Mouse (Mus musculus): ENCODE results near the gene Iqcb1. TPM values are rescaled to one million over a fixed set of nuclear protein-coding genes. Genes with fewer than 3 reads are reported as not detected.

Iqcb1 gene
- polyA plus RNA-seq, 1 experiment from 2014 or later, result 85.8 TPM

GRCm38 (mm10) chr16:36808616-36809015 is 19.6 kb upstream of the Iqcb1 start:
- H3K27ac ChIP-seq (replicated peaks; ENCODE audit: low read depth, low read length), result no peak overlapping the region
- H3K4me2 ChIP-seq (ENCODE audit: low read depth, severe bottlenecking), result no peak overlapping the region
- ATAC-seq (ENCODE audit: insufficient number of reproducible peaks, low FRiP score, low TSS enrichment, low read depth), result no peak
- H3K27me3 ChIP-seq (ENCODE audit: control insufficient read depth, insufficient read depth, low read length), result no peaks in the 10 kb centered on the region
- no peaks in the 10 kb centered on the region for H3K4me1 ChIP-seq (ENCODE audit: control insufficient read depth, insufficient read depth, low read length)
- 88% methylated on average over 3 of the region's 3 CpGs for WGBS
- no peaks in the 10 kb centered on the region for H3K9me3 ChIP-seq (ENCODE audit: control insufficient read depth, low read length)
- no peak overlapping the region for H3K9ac ChIP-seq (ENCODE audit: low read length)
- no peaks in the 10 kb centered on the region for H3K36me3 ChIP-seq (ENCODE audit: control insufficient read depth, insufficient read depth, low read length)
- no peak overlapping the region for H3K4me3 ChIP-seq (ENCODE audit: low read depth, low read length)
- no peak for DNase-seq (ENCODE audit: low spot score)

GRCm38 (mm10) chr16:36813680-36814079 is 14.5 kb upstream of the Iqcb1 start:
- Histone ChIP-seq H3K4me1 (ENCODE audit: control insufficient read depth, insufficient read depth, low read length) (no peaks in the 10 kb centered on the region), H3K36me3 (ENCODE audit: control insufficient read depth, insufficient read depth, low read length) (no peaks in the 10 kb centered on the region), H3K9ac (ENCODE audit: low read length) (no peak overlapping the region), H3K9me3 (ENCODE audit: control insufficient read depth, low read length) (no peaks in the 10 kb centered on the region), H3K4me2 (ENCODE audit: low read depth, severe bottlenecking) (no peak overlapping the region), H3K27ac (replicated peaks; ENCODE audit: low read depth, low read length) (no peak overlapping the region), H3K27me3 (ENCODE audit: control insufficient read depth, insufficient read depth, low read length) (no peaks in the 10 kb centered on the region), H3K4me3 (ENCODE audit: low read depth, low read length) (no peak overlapping the region)
- DNase-seq (ENCODE audit: low spot score) (no peak), ATAC-seq (ENCODE audit: insufficient number of reproducible peaks, low FRiP score, low TSS enrichment, low read depth) (no peak)
- WGBS, result 63% methylated on average over 3 of the region's 3 CpGs

- no peaks in the 10 kb centered on the region for H3K4me1 ChIP-seq (ENCODE audit: control insufficient read depth, insufficient read depth, low read length)
- H3K4me2 ChIP-seq (ENCODE audit: low read depth, severe bottlenecking), result no peak overlapping the region
- peak; percentile 9; the same call in 1 of the 2 replicates for ATAC-seq (ENCODE audit: insufficient number of reproducible peaks, low FRiP score, low TSS enrichment, low read depth)
- no peak for DNase-seq (ENCODE audit: low spot score)
- H3K27me3 ChIP-seq (ENCODE audit: control insufficient read depth, insufficient read depth, low read length), result no peaks in the 10 kb centered on the region
- H3K4me3 ChIP-seq (ENCODE audit: low read depth, low read length), result no peak overlapping the region
- no peaks in the 10 kb centered on the region for H3K36me3 ChIP-seq (ENCODE audit: control insufficient read depth, insufficient read depth, low read length)
- no peak overlapping the region for H3K27ac ChIP-seq (replicated peaks; ENCODE audit: low read depth, low read length)
- no peak overlapping the region for H3K9ac ChIP-seq (ENCODE audit: low read length)
- no peaks in the 10 kb centered on the region for H3K9me3 ChIP-seq (ENCODE audit: control insufficient read depth, low read length)
Observed at GRCm38 (mm10) chr16:36816916-36817315, 11.3 kb upstream of the Iqcb1 start.

GRCm38 (mm10) chr16:36817321-36817926 is 10.8 kb upstream of the Iqcb1 start:
- ATAC-seq (ENCODE audit: insufficient number of reproducible peaks, low FRiP score, low TSS enrichment, low read depth) (peak; percentile 77; the same call in 1 of the 2 replicates), DNase-seq (ENCODE audit: low spot score) (peak; percentile 70)
- H3K9ac ChIP-seq (ENCODE audit: low read length), result no peak overlapping the region
- no peak overlapping the region for H3K27ac ChIP-seq (replicated peaks; ENCODE audit: low read depth, low read length)
- no peak overlapping the region for H3K4me2 ChIP-seq (ENCODE audit: low read depth, severe bottlenecking)
- no peaks in the 10 kb centered on the region for H3K36me3 ChIP-seq (ENCODE audit: control insufficient read depth, insufficient read depth, low read length)
- 20% methylated on average over 7 of the region's 7 CpGs for WGBS
- no peaks in the 10 kb centered on the region for H3K4me1 ChIP-seq (ENCODE audit: control insufficient read depth, insufficient read depth, low read length)
- no peaks in the 10 kb centered on the region for H3K27me3 ChIP-seq (ENCODE audit: control insufficient read depth, insufficient read depth, low read length)
- no peak overlapping the region for H3K4me3 ChIP-seq (ENCODE audit: low read depth, low read length)
- no peaks in the 10 kb centered on the region for H3K9me3 ChIP-seq (ENCODE audit: control insufficient read depth, low read length)

- Histone ChIP-seq H3K4me2 (ENCODE audit: low read depth, severe bottlenecking) (no peak overlapping the region), H3K9ac (ENCODE audit: low read length) (no peak overlapping the region), H3K27me3 (ENCODE audit: control insufficient read depth, insufficient read depth, low read length) (no peaks in the 10 kb centered on the region), H3K36me3 (ENCODE audit: control insufficient read depth, insufficient read depth, low read length) (no peaks in the 10 kb centered on the region), H3K9me3 (ENCODE audit: control insufficient read depth, low read length) (no peaks in the 10 kb centered on the region), H3K27ac (replicated peaks; ENCODE audit: low read depth, low read length) (no peak overlapping the region), H3K4me1 (ENCODE audit: control insufficient read depth, insufficient read depth, low read length) (no peaks in the 10 kb centered on the region), H3K4me3 (ENCODE audit: low read depth, low read length) (no peak overlapping the region)
- DNase-seq (ENCODE audit: low spot score) (no peak), ATAC-seq (ENCODE audit: insufficient number of reproducible peaks, low FRiP score, low TSS enrichment, low read depth) (no peak)
- 89% methylated on average over 6 of the region's 6 CpGs for WGBS
Observed at GRCm38 (mm10) chr16:36820016-36820415, 8.2 kb upstream of the Iqcb1 start.

- DNase-seq (ENCODE audit: low spot score) (no peak), ATAC-seq (ENCODE audit: insufficient number of reproducible peaks, low FRiP score, low TSS enrichment, low read depth) (no peak)
- Histone ChIP-seq H3K9ac (ENCODE audit: low read length) (no peak overlapping the region), H3K27me3 (ENCODE audit: control insufficient read depth, insufficient read depth, low read length) (no peaks in the 10 kb centered on the region), H3K27ac (replicated peaks; ENCODE audit: low read depth, low read length) (no peak overlapping the region), H3K9me3 (ENCODE audit: control insufficient read depth, low read length) (no peaks in the 10 kb centered on the region), H3K4me1 (ENCODE audit: control insufficient read depth, insufficient read depth, low read length) (no peaks in the 10 kb centered on the region), H3K4me3 (ENCODE audit: low read depth, low read length) (no peak overlapping the region), H3K4me2 (ENCODE audit: low read depth, severe bottlenecking) (no peak overlapping the region), H3K36me3 (ENCODE audit: control insufficient read depth, insufficient read depth, low read length) (no peaks in the 10 kb centered on the region)
- 76% methylated on average over 3 of the region's 3 CpGs for WGBS
Observed at GRCm38 (mm10) chr16:36820747-36821146, 7.4 kb upstream of the Iqcb1 start.

GRCm38 (mm10) chr16:36821474-36821873 is 6.7 kb upstream of the Iqcb1 start:
- DNase-seq (ENCODE audit: low spot score) (peak; percentile 27), ATAC-seq (ENCODE audit: insufficient number of reproducible peaks, low FRiP score, low TSS enrichment, low read depth) (0 out of 2 replicates have a peak, but pooled peaks have one; percentile 60)
- Histone ChIP-seq H3K4me1 (ENCODE audit: control insufficient read depth, insufficient read depth, low read length) (no peaks in the 10 kb centered on the region), H3K36me3 (ENCODE audit: control insufficient read depth, insufficient read depth, low read length) (no peaks in the 10 kb centered on the region), H3K4me2 (ENCODE audit: low read depth, severe bottlenecking) (no peak overlapping the region), H3K27me3 (ENCODE audit: control insufficient read depth, insufficient read depth, low read length) (no peaks in the 10 kb centered on the region), H3K9me3 (ENCODE audit: control insufficient read depth, low read length) (no peaks in the 10 kb centered on the region), H3K9ac (ENCODE audit: low read length) (no peak overlapping the region), H3K4me3 (ENCODE audit: low read depth, low read length) (no peak overlapping the region), H3K27ac (replicated peaks; ENCODE audit: low read depth, low read length) (no peak overlapping the region)
- WGBS, result 3% methylated on average over 3 of the region's 3 CpGs

- Histone ChIP-seq H3K9me3 (ENCODE audit: control insufficient read depth, low read length) (no peaks in the 10 kb centered on the region), H3K4me3 (ENCODE audit: low read depth, low read length) (peak overlapping the region; percentile 89), H3K9ac (ENCODE audit: low read length) (peak overlapping the region; percentile 5; the same call in 1 of the 2 replicates), H3K27me3 (ENCODE audit: control insufficient read depth, insufficient read depth, low read length) (no peaks in the 10 kb centered on the region), H3K36me3 (ENCODE audit: control insufficient read depth, insufficient read depth, low read length) (no peaks in the 10 kb centered on the region), H3K4me2 (ENCODE audit: low read depth, severe bottlenecking) (peak overlapping the region; percentile 47), H3K27ac (replicated peaks; ENCODE audit: low read depth, low read length) (no peak overlapping the region), H3K4me1 (ENCODE audit: control insufficient read depth, insufficient read depth, low read length) (no peaks in the 10 kb centered on the region)
- ATAC-seq (ENCODE audit: insufficient number of reproducible peaks, low FRiP score, low TSS enrichment, low read depth) (peak; percentile 22; the same call in 1 of the 2 replicates), DNase-seq (ENCODE audit: low spot score) (no peak)
- 5% methylated on average over 11 of the region's 11 CpGs for WGBS
Observed at GRCm38 (mm10) chr16:36827611-36828053, 553 bp upstream of the Iqcb1 start.

GRCm38 (mm10) chr16:36828820-36829219 is 635 bp downstream of the Iqcb1 start:
- no peak for DNase-seq (ENCODE audit: low spot score)
- 6% methylated on average over 11 of the region's 11 CpGs for WGBS
- Histone ChIP-seq H3K27ac (replicated peaks; ENCODE audit: low read depth, low read length) (no peak overlapping the region), H3K27me3 (ENCODE audit: control insufficient read depth, insufficient read depth, low read length) (no peaks in the 10 kb centered on the region), H3K4me2 (ENCODE audit: low read depth, severe bottlenecking) (peak overlapping the region; percentile 47), H3K9ac (ENCODE audit: low read length) (peak overlapping the region; percentile 88), H3K9me3 (ENCODE audit: control insufficient read depth, low read length) (no peaks in the 10 kb centered on the region), H3K4me1 (ENCODE audit: control insufficient read depth, insufficient read depth, low read length) (no peaks in the 10 kb centered on the region), H3K36me3 (ENCODE audit: control insufficient read depth, insufficient read depth, low read length) (no peaks in the 10 kb centered on the region), H3K4me3 (ENCODE audit: low read depth, low read length) (peak overlapping the region; percentile 89)
- peak; percentile 44 for ATAC-seq (ENCODE audit: insufficient number of reproducible peaks, low FRiP score, low TSS enrichment, low read depth)

Data from limb, embryonic 11.5 days (tissue).